Mouse (Mus musculus) erythroid progenitor cell, adult 5-6 weeks (primary cell): ENCODE measurements around the gene Klhl26. TPM values are rescaled to one million over a fixed set of nuclear protein-coding genes. Genes with fewer than 3 reads are reported as not detected.
A peak's percentile ranks its signal among the peaks of the same experiment; 100 is the strongest.

Experiments used
- ATAC-seq: replicated peaks from 2 replicates; pipeline ENCODE4 v1.8.0; 2016; ENCODE audit warnings: moderate number of reproducible peaks, mild to moderate bottlenecking, moderate TSS enrichment, inconsistent platforms; ENCODE audit not compliant: poor library complexity, low FRiP score, severe bottlenecking
- total RNA-seq, 2 experiments: library from RNA; stranded (forward) in 1 of 2; stranded (reverse) in 1 of 2; fragments of 150-400 nt in 1 of 2; fragments of 186-747, 209-891 nt in 1 of 2; gene quantifications; 2 replicates each; pipeline versions ENCODE4 v1.2.3 to v1.2.4; 2015 to 2017; ENCODE audit warnings: low replicate concordance in 2 of 2

Gene Klhl26
- total RNA-seq, 2 experiments from 2014 or later, result 5.1 to 10.1 TPM

GRCm38 (mm10) chr8:70456996-70457395 is 19.8 kb downstream of the Klhl26 start:
- no peak for ATAC-seq

GRCm38 (mm10) chr8:70453852-70454251 is 22.9 kb downstream of the Klhl26 start:
- no peak for ATAC-seq

GRCm38 (mm10) chr8:70452196-70452966 is 24.4 kb downstream of the Klhl26 start:
- no peak for ATAC-seq

GRCm38 (mm10) chr8:70447639-70448420 is 28.9 kb downstream of the Klhl26 start:
- ATAC-seq, result no peak

- no peak for ATAC-seq
Observed at GRCm38 (mm10) chr8:70445988-70446387, 30.8 kb downstream of the Klhl26 start.

- ATAC-seq, result peak; percentile 65
Observed at GRCm38 (mm10) chr8:70443326-70443725, 33.4 kb downstream of the Klhl26 start.

GRCm38 (mm10) chr8:70441565-70441964 is 35.2 kb downstream of the Klhl26 start:
- no peak for ATAC-seq

GRCm38 (mm10) chr8:70440246-70440645 is 36.5 kb downstream of the Klhl26 start:
- no peak for ATAC-seq

GRCm38 (mm10) chr8:70439848-70440179 is 37.0 kb downstream of the Klhl26 start:
- no peak for ATAC-seq

- ATAC-seq, result peak; percentile 92
Observed at GRCm38 (mm10) chr8:70439055-70439847, 37.5 kb downstream of the Klhl26 start, which contains the start of gene Crtc1. Crtc1 (minus strand) TSS chr8:70439579.

GRCm38 (mm10) chr8:70438423-70438822 is 38.3 kb downstream of the Klhl26 start:
- ATAC-seq, result no peak

- no peak for ATAC-seq
Observed at GRCm38 (mm10) chr8:70435156-70435555, 41.6 kb downstream of the Klhl26 start.

- ATAC-seq, result no peak
Observed at GRCm38 (mm10) chr8:70432991-70433536, 43.7 kb downstream of the Klhl26 start.

GRCm38 (mm10) chr8:70431213-70431612 is 45.6 kb downstream of the Klhl26 start:
- no peak for ATAC-seq

GRCm38 (mm10) chr8:70426300-70426907 is 50.4 kb downstream of the Klhl26 start:
- no peak for ATAC-seq

- ATAC-seq, result no peak
Observed at GRCm38 (mm10) chr8:70422722-70423121, 54.0 kb downstream of the Klhl26 start.

GRCm38 (mm10) chr8:70421349-70422104 is 55.2 kb downstream of the Klhl26 start:
- ATAC-seq, result no peak

- ATAC-seq, result no peak
Observed at GRCm38 (mm10) chr8:70419879-70420643, 56.7 kb downstream of the Klhl26 start.
